Mouse (Mus musculus) MEL (cell line): ENCODE data around the gene Tmub1. TPM values are rescaled to one million over a fixed set of nuclear protein-coding genes. Genes with fewer than 3 reads are reported as not detected.
A peak's percentile ranks its signal among the peaks of the same experiment; 100 is the strongest.

Source experiments
- DNase-seq: peaks from one replicate; pipeline ENCODE4 v3.0.0; 2011; ENCODE audit warnings: low read depth, low spot score
- H3K27ac ChIP-seq: 2 replicates; pipeline ENCODE4 v1.5.1; 2012; ENCODE audit warnings: low read depth, mild to moderate bottlenecking, control low read depth, low read length, moderate library complexity; ENCODE audit not compliant: control insufficient read depth
- H3K27me3 ChIP-seq, 2 experiments: fragments of 150-350 bp in 1 of 2; sonication (generic) in 1 of 2; 2 replicates each; pipeline ENCODE4 v1.6.1; 2012; ENCODE audit warnings: low read length in 2 of 2, mild to moderate bottlenecking in 2 of 2, improper control_type of control experiment in 1 of 2, moderate library complexity in 1 of 2; ENCODE audit not compliant: insufficient read depth in 2 of 2, control insufficient read depth in 1 of 2
- H3K36me3 ChIP-seq, 2 experiments: 2 replicates each; pipeline ENCODE4 v1.6.1; 2012 to 2014; ENCODE audit warnings: low read length in 2 of 2, improper control_type of control experiment in 1 of 2, inconsistent platforms in 1 of 2, mild to moderate bottlenecking in 1 of 2; ENCODE audit not compliant: insufficient read depth in 2 of 2, control insufficient read depth in 1 of 2
- H3K4me1 ChIP-seq, 2 experiments: fragments of 150-350 bp in 1 of 2; sonication (generic) in 1 of 2; 2 replicates each; pipeline ENCODE4 v1.6.1; 2012; ENCODE audit warnings: low read length in 2 of 2, improper control_type of control experiment in 1 of 2, mild to moderate bottlenecking in 1 of 2; ENCODE audit not compliant: insufficient read depth in 2 of 2, control insufficient read depth in 1 of 2
- H3K4me3 ChIP-seq, 2 experiments: fragments of 150-350 bp in 1 of 2; sonication (generic) in 1 of 2; 2 replicates each; pipeline ENCODE4 v1.5.1; 2012; ENCODE audit warnings: low read depth in 2 of 2, low read length in 2 of 2, mild to moderate bottlenecking in 2 of 2, moderate library complexity in 2 of 2, control low read depth in 1 of 2, improper control_type of control experiment in 1 of 2; ENCODE audit not compliant: control insufficient read depth in 1 of 2, insufficient read depth in 1 of 2
- H3K79me2 ChIP-seq: 2 replicates; pipeline ENCODE4 v1.6.1; 2012; ENCODE audit warnings: mild to moderate bottlenecking, low read length, moderate library complexity; ENCODE audit not compliant: control insufficient read depth, poor library complexity, insufficient read depth
- H3K9ac ChIP-seq: 2 replicates; pipeline ENCODE4 v1.6.1; 2012; ENCODE audit warnings: low read depth, mild to moderate bottlenecking, control low read depth, low read length, moderate library complexity; ENCODE audit not compliant: control insufficient read depth, poor library complexity, severe bottlenecking
- H3K9me3 ChIP-seq: fragments of 150-350 bp; sonication (generic); replicated peaks from 2 replicates; pipeline ENCODE4 v1.6.1; 2012; ENCODE audit warnings: mild to moderate bottlenecking, low read length, improper control_type of control experiment, moderate library complexity; ENCODE audit not compliant: insufficient read depth
- CHD1 ChIP-seq: IDR thresholded peaks from 2 replicates; pipeline ENCODE4 v1.6.1; 2012; ENCODE audit warnings: low read depth, mild to moderate bottlenecking, inconsistent platforms, low read length, improper control_type of control experiment
- CTCF ChIP-seq, 3 experiments: IDR thresholded peaks in 2 of 3; conservative IDR thresholded peaks in 1 of 3; 2 replicates each; pipeline ENCODE4 v1.5.1; 2011 to 2012; ENCODE audit warnings: low read length in 3 of 3, low read depth in 2 of 3, mild to moderate bottlenecking in 2 of 3, improper control_type of control experiment in 1 of 3, inconsistent platforms in 1 of 3, mixed read lengths in 1 of 3, moderate library complexity in 1 of 3; ENCODE audit not compliant: control insufficient read depth in 1 of 3, insufficient read depth in 1 of 3, poor library complexity in 1 of 3, severe bottlenecking in 1 of 3
- MAZ ChIP-seq: IDR thresholded peaks from 2 replicates; pipeline ENCODE4 v1.6.1; 2012; ENCODE audit warnings: low read depth, mild to moderate bottlenecking, inconsistent platforms, low read length, improper control_type of control experiment
- MEF2A ChIP-seq: IDR thresholded peaks from 2 replicates; pipeline ENCODE4 v1.6.1; 2014; ENCODE audit warnings: low read depth, mild to moderate bottlenecking, inconsistent platforms, low read length, improper control_type of control experiment; ENCODE audit not compliant: poor library complexity, insufficient replicate concordance, severe bottlenecking; ENCODE audit errors: extremely low read depth
- MXI1 ChIP-seq: IDR thresholded peaks from 2 replicates; pipeline ENCODE4 v1.6.1; 2011; ENCODE audit warnings: mild to moderate bottlenecking, low read depth, low read length, improper control_type of control experiment
- POLR2A ChIP-seq, 2 experiments: IDR thresholded peaks; 2 replicates each; pipeline ENCODE4 v1.6.1; 2011 to 2012; ENCODE audit warnings: low read length in 2 of 2, mild to moderate bottlenecking in 2 of 2, control low read depth in 1 of 2, improper control_type of control experiment in 1 of 2, low read depth in 1 of 2, moderate library complexity in 1 of 2; ENCODE audit not compliant: control insufficient read depth in 1 of 2, insufficient read depth in 1 of 2, poor library complexity in 1 of 2
- POLR2AphosphoS2 ChIP-seq: IDR thresholded peaks from 2 replicates; pipeline ENCODE4 v1.6.1; 2011; ENCODE audit warnings: low read length, improper control_type of control experiment
- RCOR1 ChIP-seq: IDR thresholded peaks from 2 replicates; pipeline ENCODE4 v1.6.1; 2012; ENCODE audit warnings: low read depth, mild to moderate bottlenecking, inconsistent platforms, low read length, improper control_type of control experiment
- SIN3A ChIP-seq: IDR thresholded peaks from 2 replicates; pipeline ENCODE4 v1.6.1; 2012; ENCODE audit warnings: low read length, improper control_type of control experiment, inconsistent platforms
- UBTF ChIP-seq: IDR thresholded peaks from 2 replicates; pipeline ENCODE4 v1.6.1; 2012; ENCODE audit warnings: low read depth, mild to moderate bottlenecking, inconsistent platforms, low read length, improper control_type of control experiment, moderate library complexity, borderline replicate concordance; ENCODE audit not compliant: insufficient read depth
- ZMIZ1 ChIP-seq: IDR thresholded peaks from 2 replicates; pipeline ENCODE4 v1.6.1; 2012; ENCODE audit warnings: low read depth, mild to moderate bottlenecking, inconsistent platforms, low read length, improper control_type of control experiment, moderate library complexity
- polyA plus RNA-seq, 2 experiments: library from polyadenylated mRNA; stranded (reverse) in 1 of 2; unstranded in 1 of 2; fragments of >175 nt in 1 of 2; fragments of >200 nt in 1 of 2; gene quantifications; 2 replicates each; pipeline versions ENCODE4 v1.2.1 to v1.2.4; 2012; ENCODE audit warnings: low replicate concordance in 2 of 2, low read depth in 1 of 2; ENCODE audit not compliant: insufficient read length in 2 of 2, insufficient read depth in 1 of 2, missing spikeins in 1 of 2
- total RNA-seq: library from RNA; depleted of rRNA; stranded (reverse); fragments of 300-350 nt; gene quantifications from 2 replicates; pipeline ENCODE4 v1.2.3, GENCODE M21; 2012

Tmub1 gene
- total and polyA plus RNA-seq, 3 experiments: 17.8 to 36.0 TPM; not detected in 1

GRCm38 (mm10) chr5:24453283-24453984, 5.8 kb upstream of the Tmub1 start:
- Histone ChIP-seq H3K79me2 (peaks cover 64% of the 10 kb centered on the region), H3K4me3 (peak overlapping the region; percentile 77 to 98), H3K36me3 (peaks cover 0 to 16% of the 10 kb centered on the region in 2 experiments; a peak in 3 of 4 replicates), H3K27ac (no peak overlapping the region), H3K4me1 (peaks cover 8 to 19% of the 10 kb centered on the region in 2 experiments), H3K27me3 (no peaks in the 10 kb centered on the region), H3K9ac (peak overlapping the region; percentile 87), H3K9me3 (no peaks in the 10 kb centered on the region)
- TF ChIP-seq ZMIZ1 (0 out of 2 replicates have a peak, but pooled peaks have one; percentile 19), POLR2AphosphoS2 (no peak), MXI1 (no peak)
- DNase-seq: no peak

DNA sequence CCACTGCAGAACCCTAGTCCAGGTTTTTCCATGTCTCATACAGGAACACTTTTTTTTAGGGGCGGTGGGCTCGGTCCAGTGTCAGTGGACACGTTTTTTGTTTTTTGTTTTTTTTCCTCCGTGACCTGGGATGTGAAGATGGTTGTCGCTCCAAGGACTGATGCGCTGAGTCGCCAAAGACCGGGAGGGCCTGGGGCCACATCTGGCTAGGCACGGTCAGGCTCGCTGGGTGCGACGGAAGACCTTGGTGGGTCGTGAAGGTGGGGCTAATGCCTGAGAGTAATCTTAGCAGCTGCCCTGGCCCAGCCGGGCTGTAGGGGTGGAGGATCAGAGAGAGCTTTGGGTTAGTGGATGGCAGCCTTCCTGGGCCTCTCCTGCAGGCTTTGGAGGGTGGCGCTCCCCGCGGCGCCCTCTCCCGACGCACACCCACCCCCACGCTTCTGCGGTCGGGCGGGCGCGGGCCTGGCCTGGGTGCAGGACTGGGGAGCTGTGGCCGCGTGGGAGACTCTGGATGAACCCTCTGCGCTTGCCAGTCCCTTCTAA, 5.1 kb upstream of the Tmub1 start:
- Histone ChIP-seq H3K27ac (peak overlapping the region; percentile 45), H3K27me3 (no peaks in the 10 kb centered on the region), H3K4me1 (peaks cover 8 to 19% of the 10 kb centered on the region in 2 experiments), H3K9ac (peak overlapping the region; percentile 87)
- TF ChIP-seq POLR2A (IDR thresholded peaks at IDR 0.05; ENCODE audit: control insufficient read depth in 1 of 2, insufficient read depth in 1 of 2, low read depth in 1 of 2, low read length in 2 of 2, poor library complexity in 1 of 2) (no peak), MAZ (peak; percentile 21; the same call in 1 of the 2 replicates), UBTF (0 out of 2 replicates have a peak, but pooled peaks have one; percentile 14), RCOR1 (no peak), MXI1 (peak; percentile 69; the same call in 1 of the 2 replicates), CTCF (IDR thresholded peaks at IDR 0.05 in 2 of 3, conservative IDR thresholded peaks at IDR 0.05 in 1 of 3; ENCODE audit: control insufficient read depth in 1 of 3, insufficient read depth in 1 of 3, low read depth in 2 of 3, low read length in 3 of 3, poor library complexity in 1 of 3, severe bottlenecking in 1 of 3) (peak in 2 of 3 experiments; percentile 10 to 38; a peak in 2 of 6 replicates), MEF2A (no peak), SIN3A (peak; percentile 34; the same call in 1 of the 2 replicates), CHD1 (peak; percentile 80; the same call in 1 of the 2 replicates)
- TF ChIP-seq, all 39 proteins: peak for 6
- H3K9me3 ChIP-seq: no peaks in the 10 kb centered on the region
- DNase-seq: peak; percentile 68
- H3K36me3 ChIP-seq: peaks cover 0 to 19% of the 10 kb centered on the region in 2 experiments; a peak in 3 of 4 replicates
- peaks cover 60% of the 10 kb centered on the region for H3K79me2 ChIP-seq
- peak overlapping the region; percentile 77 to 98 for H3K4me3 ChIP-seq
